Comparison of ENCODE assay signal across 27 mouse cellular contexts in genomic region chr2:148467921-148468440, GRCm38 (mm10). TPM values are rescaled to one million over a fixed set of nuclear protein-coding genes. Genes with fewer than 3 reads are reported as not detected.
DNase-seq lines count a peak whose midpoint lies in the region; ATAC-seq and TF ChIP-seq lines count a peak whose summit lies in the region.
"Had no signal": no experiment of that assay in that cellular context is flagged by ENCODE, and none has a peak within 500 bp of the region (broad histone marks: within the 10 kb centered on the region; RNA-seq: fewer than 3 reads in every experiment).

No protein-coding gene starts in this region.

- no peak overlapping the region for H3K4me3 ChIP-seq in heart, embryonic 13.5 days
- H3K4me3 ChIP-seq in heart, embryonic 11.5 days (ENCODE audit: low read depth, low read length) = no peak overlapping the region
- no peak overlapping the region for H3K4me3 ChIP-seq in liver, postnatal 0 days (ENCODE audit: low read depth, low read length)
- H3K4me3 ChIP-seq in liver, embryonic 12.5 days = no peak overlapping the region
- H3K4me3 ChIP-seq: forebrain, embryonic 10.5 days; hindbrain, embryonic 12.5 days; left cerebral cortex, adult 2 months; limb, embryonic 15.5 days; liver, embryonic 15.5 days; neural tube, embryonic 15.5 days had no signal

- WGBS in heart, embryonic 13.5 days = 60% methylated on average over 3 of the region's 3 CpGs
- 63% methylated on average over 3 of the region's 3 CpGs for WGBS in heart, embryonic 11.5 days (ENCODE audit: insufficient replicate concordance)
- WGBS in liver, postnatal 0 days (ENCODE audit: insufficient replicate concordance) = 50% methylated on average over 3 of the region's 3 CpGs
- 45% methylated on average over 3 of the region's 3 CpGs for WGBS in liver, embryonic 12.5 days (ENCODE audit: insufficient replicate concordance)

- no peaks in the 10 kb centered on the region for H3K36me3 ChIP-seq in heart, embryonic 13.5 days
- no peaks in the 10 kb centered on the region for H3K36me3 ChIP-seq in heart, embryonic 11.5 days (ENCODE audit: control insufficient read depth, insufficient read depth, low read length)
- no peaks in the 10 kb centered on the region for H3K36me3 ChIP-seq in liver, postnatal 0 days (replicated peaks; ENCODE audit: insufficient read depth, low read length)
- no peaks in the 10 kb centered on the region for H3K36me3 ChIP-seq in liver, embryonic 12.5 days
- H3K36me3 ChIP-seq: forebrain, embryonic 10.5 days; G1E; hindbrain, embryonic 12.5 days; limb, embryonic 15.5 days; liver, embryonic 15.5 days; neural tube, embryonic 15.5 days had no signal

- H3K9ac ChIP-seq in heart, embryonic 13.5 days = no peak overlapping the region
- H3K9ac ChIP-seq in heart, embryonic 11.5 days (ENCODE audit: low read depth, low read length) = no peak overlapping the region
- H3K9ac ChIP-seq in liver, postnatal 0 days (replicated peaks) = no peak overlapping the region
- no peak overlapping the region for H3K9ac ChIP-seq in liver, embryonic 12.5 days
- H3K9ac ChIP-seq: hindbrain, embryonic 12.5 days; limb, embryonic 15.5 days; liver, embryonic 15.5 days; neural tube, embryonic 15.5 days had no signal

- peaks cover 20% of the 10 kb centered on the region for H3K4me1 ChIP-seq in heart, embryonic 13.5 days
- H3K4me1 ChIP-seq in heart, embryonic 11.5 days (ENCODE audit: control insufficient read depth, insufficient read depth, low read length) = peaks cover 9% of the 10 kb centered on the region; the same call in 1 of the 2 replicates
- H3K4me1 ChIP-seq in liver, postnatal 0 days (ENCODE audit: insufficient read depth) = no peaks in the 10 kb centered on the region
- H3K4me1 ChIP-seq in liver, embryonic 12.5 days = no peaks in the 10 kb centered on the region
- H3K4me1 ChIP-seq: hindbrain, embryonic 12.5 days; limb, embryonic 15.5 days; liver, embryonic 15.5 days; neural tube, embryonic 15.5 days had no signal

- peak; percentile 14; the same call in 1 of the 2 replicates for TF ChIP-seq EP300 in liver, postnatal 0 days (IDR thresholded peaks at IDR 0.05; ENCODE audit: low read depth)

- no peak overlapping the region for H3K4me2 ChIP-seq in heart, embryonic 13.5 days
- no peak overlapping the region for H3K4me2 ChIP-seq in heart, embryonic 11.5 days
- no peak overlapping the region for H3K4me2 ChIP-seq in liver, postnatal 0 days (ENCODE audit: low read depth, low read length)
- H3K4me2 ChIP-seq in liver, embryonic 12.5 days = no peak overlapping the region
- H3K4me2 ChIP-seq: hindbrain, embryonic 12.5 days; limb, embryonic 15.5 days; liver, embryonic 15.5 days; midbrain, embryonic 11.5 days; neural tube, embryonic 15.5 days had no signal

- no peaks in the 10 kb centered on the region for H3K9me3 ChIP-seq in heart, embryonic 13.5 days
- no peaks in the 10 kb centered on the region for H3K9me3 ChIP-seq in heart, embryonic 11.5 days (replicated peaks; ENCODE audit: control insufficient read depth, low read length)
- H3K9me3 ChIP-seq in liver, postnatal 0 days (ENCODE audit: low read length) = no peaks in the 10 kb centered on the region
- H3K9me3 ChIP-seq in liver, embryonic 12.5 days (replicated peaks) = no peaks in the 10 kb centered on the region
- H3K9me3 ChIP-seq: forebrain, embryonic 10.5 days; hindbrain, embryonic 12.5 days; limb, embryonic 15.5 days; liver, embryonic 15.5 days; neural tube, embryonic 15.5 days had no signal

- ATAC-seq in heart, embryonic 13.5 days (ENCODE audit: extremely low read depth, insufficient number of reproducible peaks, low FRiP score, low TSS enrichment) = no peak
- ATAC-seq in heart, embryonic 11.5 days (replicated peaks; ENCODE audit: insufficient number of reproducible peaks, low FRiP score, low TSS enrichment) = no peak
- no peak for ATAC-seq in liver, postnatal 0 days
- ATAC-seq in liver, embryonic 12.5 days = no peak
- ATAC-seq: forebrain, embryonic 16.5 days; Patski had no signal

- H3K27ac ChIP-seq in heart, embryonic 13.5 days (replicated peaks) = peak overlapping the region; percentile 61
- no peak overlapping the region for H3K27ac ChIP-seq in heart, embryonic 11.5 days (ENCODE audit: low read depth, low read length)
- H3K27ac ChIP-seq in liver, postnatal 0 days (ENCODE audit: low read depth) = no peak overlapping the region
- H3K27ac ChIP-seq in liver, embryonic 12.5 days = no peak overlapping the region
- H3K27ac ChIP-seq: forebrain, embryonic 10.5 days; hindbrain, embryonic 12.5 days; left cerebral cortex, adult 2 months; limb, embryonic 15.5 days; liver, embryonic 15.5 days; neural tube, embryonic 15.5 days had no signal

- DNase-seq in kidney, adult 9 months = peak; percentile 37
- DNase-seq in kidney, adult 18-20 months = no peak
- no peak for DNase-seq in liver, postnatal 0 days
- DNase-seq in cerebellum, postnatal 10 days = no peak
- DNase-seq: adrenal gland, postnatal 36 days; B cell, adult 2 months; cerebellum, adult 11-12 months; cerebellum, postnatal 14 days; gastrocnemius, postnatal 25 days; layer of hippocampus, adult 9-11 months; right cerebral cortex, adult 18-20 months; right cerebral cortex, postnatal 4 days; thymus, postnatal 14 days had no signal

- TF ChIP-seq CTCF in liver, postnatal 0 days (IDR thresholded peaks at IDR 0.05; ENCODE audit: low read depth) = no peak

- H3K27me3 ChIP-seq in heart, embryonic 13.5 days (replicated peaks) = no peaks in the 10 kb centered on the region
- H3K27me3 ChIP-seq in heart, embryonic 11.5 days (ENCODE audit: control insufficient read depth, insufficient read depth, low read length) = no peaks in the 10 kb centered on the region
- H3K27me3 ChIP-seq in liver, postnatal 0 days (ENCODE audit: insufficient read depth, low read length) = no peaks in the 10 kb centered on the region
- no peaks in the 10 kb centered on the region for H3K27me3 ChIP-seq in liver, embryonic 12.5 days (replicated peaks)
- H3K27me3 ChIP-seq: CH12.LX; hindbrain, embryonic 12.5 days; limb, embryonic 15.5 days; liver, embryonic 15.5 days; neural tube, embryonic 15.5 days; Patski had no signal

RNA-seq across cellular contexts. Expression of gene Cd93, which starts 24.6 kb away (rescaled TPM):
- 24.4 and 25.3 TPM in 2 replicates for polyA plus RNA-seq in heart, embryonic 13.5 days (2015; fragmentation: Nextera tagmentation; extraction: Ambion mirVana)
- 22.9 and 23.1 TPM in 2 replicates for polyA plus RNA-seq in heart, embryonic 11.5 days (2014; fragmentation: Nextera tagmentation; extraction: Ambion mirVana)
- 2.7 and 3.3 TPM in 2 replicates for polyA plus RNA-seq in liver, postnatal 0 days (2015; fragmentation: Nextera tagmentation; extraction: Ambion mirVana)
- 3.2 and 3.3 TPM in 2 replicates for polyA plus RNA-seq in liver, embryonic 12.5 days (2016; fragmentation: Nextera tagmentation; extraction: Ambion mirVana)

RNA-seq across cellular contexts. Expression of gene Thbd, which starts 60.0 kb away (rescaled TPM):
- polyA plus RNA-seq in heart, embryonic 13.5 days (2015; fragmentation: Nextera tagmentation; extraction: Ambion mirVana) = 13.3 and 16.6 TPM in 2 replicates
- polyA plus RNA-seq in heart, embryonic 11.5 days (2014; fragmentation: Nextera tagmentation; extraction: Ambion mirVana) = 18.5 and 19.2 TPM in 2 replicates
- polyA plus RNA-seq in liver, postnatal 0 days (2015; fragmentation: Nextera tagmentation; extraction: Ambion mirVana) = 1.6 and 1.7 TPM in 2 replicates
- polyA plus RNA-seq in liver, embryonic 12.5 days (2016; fragmentation: Nextera tagmentation; extraction: Ambion mirVana) = 3.2 and 3.7 TPM in 2 replicates
- polyA plus RNA-seq: G1E, Patski had no signal
